Mouse (Mus musculus): ENCODE results near the gene Plekha6. TPM values are rescaled to one million over a fixed set of nuclear protein-coding genes. Genes with fewer than 3 reads are reported as not detected.

Gene Plekha6
- polyA plus RNA-seq, 1 experiment from 2014 or later, result 4.0 TPM

DNA sequence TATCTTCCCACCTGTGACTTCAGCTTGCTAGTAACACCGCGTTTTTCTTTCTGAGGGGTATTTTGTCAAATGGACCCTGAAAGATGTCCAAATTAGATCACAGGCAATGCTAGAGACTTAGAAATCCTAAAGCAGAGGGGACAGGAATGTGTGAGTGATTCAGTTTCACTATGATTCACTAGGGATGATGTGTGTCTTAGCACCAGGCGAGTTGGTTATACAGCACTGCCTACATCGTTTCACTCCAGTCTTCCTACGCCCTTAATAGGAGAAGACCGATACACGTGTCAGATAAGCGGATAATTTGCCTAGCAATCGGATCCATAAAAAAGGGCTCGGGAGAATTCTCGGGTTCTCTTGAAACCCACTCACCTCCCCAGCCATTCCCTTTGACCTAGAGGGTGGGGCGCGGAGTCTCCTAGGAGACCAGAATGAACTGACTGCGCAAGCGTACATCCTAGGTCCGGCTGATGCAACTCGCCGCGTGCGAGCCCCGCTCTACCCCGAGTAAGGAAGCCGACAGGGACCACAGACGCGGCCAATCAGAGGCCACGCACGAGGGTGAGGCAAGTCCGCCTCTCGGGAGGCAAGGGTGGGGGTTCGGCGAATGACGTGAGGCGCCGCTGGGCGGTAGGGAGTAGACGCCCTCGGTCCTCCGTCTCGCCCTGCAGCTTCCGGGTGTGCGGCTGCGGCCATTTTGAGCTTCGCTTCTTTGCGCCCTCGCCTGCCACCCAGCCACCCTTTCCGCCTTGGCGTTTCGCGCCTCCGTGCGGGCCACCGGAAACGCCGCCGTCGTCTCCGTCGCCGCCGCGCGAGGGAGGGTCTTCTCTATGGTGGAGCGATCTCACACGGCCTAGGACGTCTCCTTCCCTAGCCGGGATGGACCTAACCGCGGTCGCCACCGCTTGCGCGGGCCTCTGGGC, 33.1 kb upstream of the Plekha6 start, which contains the start of gene Ppp1r15b:
Gene Ppp1r15b, plus strand, starts transcription at position 506 of the 923 bp plus-strand sequence.
- peaks cover 2% of the 10 kb centered on the region; the same call in 1 of the 2 replicates for H3K36me3 ChIP-seq
- peak within 1 kb of the TSS; percentile 98 for H3K27ac ChIP-seq
- H3K4me1 ChIP-seq, result peaks cover 40% of the 10 kb centered on the region
- ATAC-seq (ENCODE audit: insufficient number of reproducible peaks, insufficient read depth, low FRiP score, low TSS enrichment, low read depth), result peak; percentile 99
- H3K4me2 ChIP-seq, result peak within 1 kb of the TSS; percentile 99
- peak within 1 kb of the TSS; percentile 98 for H3K9ac ChIP-seq
- no peaks in the 10 kb centered on the region for H3K9me3 ChIP-seq
- WGBS, result 1% methylated on average over 72 of the region's 72 CpGs
- peak within 1 kb of the TSS; percentile 98 for H3K4me3 ChIP-seq
- H3K27me3 ChIP-seq, result no peaks in the 10 kb centered on the region

DNA sequence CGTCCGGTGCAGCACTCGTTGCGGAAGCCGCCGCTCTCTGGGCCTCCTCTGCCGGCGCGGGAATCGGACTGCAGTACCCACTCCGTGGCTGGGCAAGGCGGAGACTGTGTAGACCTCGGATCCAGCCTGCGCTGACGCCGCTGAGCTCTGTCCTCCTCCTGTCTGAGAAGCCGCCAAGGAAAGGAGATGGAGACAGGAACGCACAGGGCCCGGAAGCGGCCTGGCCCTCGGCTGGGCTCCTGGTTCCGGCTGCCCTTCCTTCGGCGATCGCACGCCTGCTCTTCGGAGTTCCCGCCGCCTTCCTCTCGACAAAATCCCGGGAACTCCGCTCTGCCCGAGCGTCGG, 32.5 kb upstream of the Plekha6 start:
- peak overlapping the region; percentile 99 for H3K4me2 ChIP-seq
- 0% methylated on average over 35 of the region's 35 CpGs for WGBS
- H3K9me3 ChIP-seq, result no peaks in the 10 kb centered on the region
- H3K27me3 ChIP-seq, result no peaks in the 10 kb centered on the region
- H3K36me3 ChIP-seq, result peaks cover 6% of the 10 kb centered on the region
- H3K27ac ChIP-seq, result peak overlapping the region; percentile 98
- H3K4me3 ChIP-seq, result peak overlapping the region; percentile 98
- peaks cover 44% of the 10 kb centered on the region for H3K4me1 ChIP-seq
- ATAC-seq (ENCODE audit: insufficient number of reproducible peaks, insufficient read depth, low FRiP score, low TSS enrichment, low read depth), result no peak
- H3K9ac ChIP-seq, result peak overlapping the region; percentile 98

DNA sequence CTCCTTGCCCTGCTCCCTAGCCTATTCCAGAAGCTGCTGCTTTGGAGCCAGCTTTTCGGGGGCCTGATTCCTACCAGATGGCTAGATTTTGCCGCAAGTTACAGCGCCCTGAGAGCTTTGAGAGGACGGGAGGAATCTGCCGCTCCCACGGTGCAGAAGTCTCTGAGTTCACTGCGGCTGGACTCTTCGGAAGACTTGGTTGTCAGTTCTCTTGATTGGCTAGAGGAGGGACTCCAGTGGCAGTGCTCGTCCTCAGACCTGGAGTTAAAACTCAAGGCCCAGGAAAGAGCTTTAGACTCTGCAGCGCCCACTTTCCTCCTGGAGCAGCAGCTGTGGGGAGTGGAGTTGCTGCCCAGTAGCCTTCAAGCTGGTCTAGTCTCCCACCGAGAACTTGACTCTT, 32.1 kb upstream of the Plekha6 start:
- under 1% methylated on average over 11 of the region's 11 CpGs for WGBS
- H3K9ac ChIP-seq, result peak overlapping the region; percentile 98
- ATAC-seq (ENCODE audit: insufficient number of reproducible peaks, insufficient read depth, low FRiP score, low TSS enrichment, low read depth), result no peak
- H3K27me3 ChIP-seq, result no peaks in the 10 kb centered on the region
- peaks cover 44% of the 10 kb centered on the region for H3K4me1 ChIP-seq
- H3K4me3 ChIP-seq, result peak overlapping the region; percentile 98
- no peaks in the 10 kb centered on the region for H3K9me3 ChIP-seq
- peak overlapping the region; percentile 99 for H3K4me2 ChIP-seq
- peaks cover 10% of the 10 kb centered on the region for H3K36me3 ChIP-seq
- peak overlapping the region; percentile 98 for H3K27ac ChIP-seq

DNA sequence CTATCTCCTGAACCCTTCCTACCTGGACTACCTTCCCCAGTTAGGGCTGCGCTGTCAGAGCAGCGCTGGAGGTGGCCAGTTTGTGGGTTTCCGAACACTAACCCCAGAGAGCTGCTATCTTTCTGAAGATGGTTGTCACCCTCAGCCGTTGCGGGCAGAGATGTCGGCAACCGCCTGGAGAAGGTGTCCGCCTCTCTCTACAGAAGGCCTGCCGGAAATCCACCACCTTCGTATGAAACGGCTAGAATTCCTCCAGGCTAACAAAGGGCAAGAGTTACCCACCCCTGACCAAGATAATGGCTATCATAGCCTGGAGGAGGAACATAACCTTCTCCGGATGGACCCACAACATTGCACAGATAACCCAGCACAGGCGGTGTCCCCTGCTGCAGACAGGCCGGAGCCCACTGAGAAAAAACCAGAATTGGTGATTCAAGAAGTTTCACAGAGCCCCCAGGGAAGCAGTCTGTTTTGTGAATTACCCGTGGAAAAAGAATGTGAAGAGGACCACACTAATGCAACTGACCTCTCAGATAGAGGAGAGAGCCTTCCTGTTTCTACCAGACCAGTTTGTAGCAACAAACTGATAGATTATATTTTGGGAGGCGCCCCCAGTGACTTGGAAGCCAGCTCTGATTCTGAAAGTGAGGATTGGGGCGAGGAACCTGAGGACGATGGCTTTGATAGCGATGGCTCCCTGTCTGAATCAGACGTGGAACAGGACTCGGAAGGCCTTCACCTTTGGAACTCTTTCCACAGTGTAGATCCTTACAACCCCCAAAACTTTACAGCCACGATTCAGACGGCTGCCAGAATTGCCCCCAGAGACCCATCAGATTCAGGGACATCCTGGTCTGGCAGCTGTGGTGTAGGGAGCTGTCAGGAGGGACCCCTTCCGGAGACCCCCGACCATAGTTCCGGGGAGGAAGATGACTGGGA, 31.4 kb upstream of the Plekha6 start:
- no peak for ATAC-seq (ENCODE audit: insufficient number of reproducible peaks, insufficient read depth, low FRiP score, low TSS enrichment, low read depth)
- Histone ChIP-seq H3K4me1 (peaks cover 44% of the 10 kb centered on the region), H3K27ac (peak overlapping the region; percentile 98), H3K4me2 (peak overlapping the region; percentile 99), H3K9ac (peak overlapping the region; percentile 98), H3K4me3 (peak overlapping the region; percentile 98), H3K36me3 (peaks cover 18% of the 10 kb centered on the region), H3K9me3 (no peaks in the 10 kb centered on the region), H3K27me3 (no peaks in the 10 kb centered on the region)
- 9% methylated on average over 26 of the region's 26 CpGs for WGBS

DNA sequence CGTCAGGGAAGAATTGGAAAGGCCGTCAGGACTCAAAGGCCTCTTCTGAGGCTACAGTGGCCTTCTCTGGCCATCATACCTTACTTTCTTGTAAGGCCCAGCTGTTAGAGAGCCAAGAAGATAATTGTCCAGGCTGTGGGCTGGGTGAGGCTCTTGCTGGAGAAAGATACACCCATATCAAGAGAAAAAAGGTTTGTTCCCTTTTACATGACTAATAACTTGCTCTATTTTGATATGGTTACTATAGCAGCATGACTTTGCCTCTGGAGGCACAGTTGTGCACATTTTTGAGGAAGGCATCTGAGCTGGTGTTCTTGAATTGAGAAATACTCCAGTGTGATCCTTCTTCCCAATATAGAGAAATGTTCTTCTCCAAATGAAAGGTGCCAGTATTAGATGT, 30.6 kb upstream of the Plekha6 start:
- ATAC-seq (ENCODE audit: insufficient number of reproducible peaks, insufficient read depth, low FRiP score, low TSS enrichment, low read depth), result no peak
- Histone ChIP-seq H3K4me2 (peak overlapping the region; percentile 99), H3K9me3 (no peaks in the 10 kb centered on the region), H3K27me3 (no peaks in the 10 kb centered on the region), H3K4me1 (peaks cover 44% of the 10 kb centered on the region), H3K36me3 (peaks cover 25% of the 10 kb centered on the region), H3K9ac (peak overlapping the region; percentile 98), H3K4me3 (peak overlapping the region; percentile 98), H3K27ac (no peak overlapping the region)
- 4% methylated on average over 2 of the region's 2 CpGs for WGBS

DNA sequence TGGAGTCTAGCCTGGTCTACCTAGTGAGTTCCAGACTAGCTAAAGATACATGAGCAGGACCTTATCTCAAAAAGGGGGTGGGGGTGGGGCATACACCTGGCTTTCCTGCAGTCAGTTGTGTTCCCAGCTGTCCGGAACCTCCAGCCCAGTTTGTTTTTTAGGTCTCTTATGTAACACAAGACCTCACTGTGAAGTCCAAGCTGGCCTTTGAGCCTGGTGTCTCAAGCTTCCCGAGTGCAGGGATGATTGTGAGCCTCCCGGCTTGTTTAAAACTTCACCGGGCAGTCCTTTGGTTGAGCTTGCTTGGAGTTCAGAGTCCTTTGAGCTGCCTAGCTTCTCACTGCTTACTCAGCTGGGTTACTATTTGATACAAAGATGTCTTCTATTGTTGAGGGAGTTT, 29.9 kb upstream of the Plekha6 start:
- no peaks in the 10 kb centered on the region for H3K27me3 ChIP-seq
- WGBS, result 31% methylated on average over 4 of the region's 4 CpGs
- peak overlapping the region; percentile 98 for H3K9ac ChIP-seq
- H3K36me3 ChIP-seq, result peaks cover 32% of the 10 kb centered on the region
- H3K4me2 ChIP-seq, result peak overlapping the region; percentile 99
- no peaks in the 10 kb centered on the region for H3K9me3 ChIP-seq
- peaks cover 44% of the 10 kb centered on the region for H3K4me1 ChIP-seq
- no peak for ATAC-seq (ENCODE audit: insufficient number of reproducible peaks, insufficient read depth, low FRiP score, low TSS enrichment, low read depth)
- H3K27ac ChIP-seq, result no peak overlapping the region
- peak overlapping the region; percentile 98 for H3K4me3 ChIP-seq

DNA sequence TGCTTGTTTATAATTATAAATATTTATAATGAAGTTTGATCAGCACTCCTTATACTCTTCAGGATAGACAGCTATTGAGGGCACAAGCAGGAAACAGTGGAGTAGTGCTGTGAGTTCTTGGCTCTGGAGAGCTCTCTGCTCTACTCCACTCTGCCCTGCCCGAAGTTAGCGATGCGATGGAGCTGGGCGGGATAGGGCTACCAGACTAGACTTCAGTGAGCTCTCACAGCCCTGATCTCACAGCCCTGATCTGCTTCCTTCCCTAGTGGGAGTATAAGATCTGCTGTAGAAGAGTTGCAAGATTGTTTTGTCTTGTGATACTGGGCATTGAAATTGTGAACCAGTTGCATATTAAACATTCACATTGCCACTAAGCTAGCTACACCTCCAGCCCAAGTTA, 29.1 kb upstream of the Plekha6 start:
- Histone ChIP-seq H3K4me1 (peaks cover 37% of the 10 kb centered on the region), H3K36me3 (peaks cover 37% of the 10 kb centered on the region), H3K4me3 (peak overlapping the region; percentile 98), H3K4me2 (peak overlapping the region; percentile 99), H3K27ac (no peak overlapping the region), H3K27me3 (no peaks in the 10 kb centered on the region), H3K9me3 (no peaks in the 10 kb centered on the region), H3K9ac (peak overlapping the region; percentile 66)
- ATAC-seq (ENCODE audit: insufficient number of reproducible peaks, insufficient read depth, low FRiP score, low TSS enrichment, low read depth), result no peak
- 41% methylated on average over 4 of the region's 4 CpGs for WGBS

DNA sequence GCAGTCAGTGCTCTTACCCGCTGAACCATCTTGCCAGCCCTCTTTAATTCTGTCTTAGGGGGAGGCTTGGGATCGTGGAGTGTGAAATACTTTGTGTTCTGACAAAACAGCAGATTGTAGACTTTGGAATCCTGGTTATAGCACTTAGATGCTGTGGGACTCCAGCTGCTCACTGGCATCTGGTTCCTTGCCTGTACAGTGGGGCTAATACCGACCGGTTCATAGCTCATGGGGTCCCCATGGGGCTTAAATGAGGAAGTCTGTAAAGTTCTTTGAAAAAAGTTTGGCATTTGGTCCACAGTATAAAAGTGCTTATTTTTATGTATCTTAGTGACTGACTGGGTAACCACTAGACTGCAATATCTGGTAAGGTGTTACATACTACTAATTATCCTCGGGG, 28.2 kb upstream of the Plekha6 start:
- Histone ChIP-seq H3K9ac (0 out of 2 replicates have a peak overlapping the region, but pooled peaks have one; percentile 36), H3K27ac (no peak overlapping the region), H3K27me3 (no peaks in the 10 kb centered on the region), H3K36me3 (peaks cover 47% of the 10 kb centered on the region), H3K4me3 (peak overlapping the region; percentile 98), H3K4me1 (peaks cover 37% of the 10 kb centered on the region), H3K4me2 (peak overlapping the region; percentile 99), H3K9me3 (no peaks in the 10 kb centered on the region)
- 67% methylated on average over 5 of the region's 5 CpGs for WGBS
- ATAC-seq (ENCODE audit: insufficient number of reproducible peaks, insufficient read depth, low FRiP score, low TSS enrichment, low read depth), result no peak

DNA sequence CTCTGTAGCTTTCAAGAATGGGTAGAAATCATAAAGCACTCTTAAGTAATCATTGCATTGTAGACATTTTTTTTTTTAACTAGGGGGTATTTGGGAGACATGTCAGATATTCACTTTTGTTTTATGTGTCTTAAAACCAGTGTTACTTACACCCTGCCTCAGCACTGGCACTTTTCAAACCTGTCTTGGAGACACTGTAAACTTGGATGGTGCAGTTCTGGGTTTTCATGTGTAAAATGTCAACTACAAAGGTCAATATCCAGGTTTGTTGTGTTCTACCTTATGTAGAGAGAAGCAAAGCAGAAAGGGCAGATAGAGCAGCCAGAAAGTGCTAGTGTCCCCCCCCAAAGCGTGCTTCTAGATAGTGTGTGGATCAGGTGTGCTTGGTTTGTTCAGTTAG, 25.6 kb upstream of the Plekha6 start:
- Histone ChIP-seq H3K36me3 (peaks cover 61% of the 10 kb centered on the region), H3K27ac (no peak overlapping the region), H3K4me1 (peaks cover 26% of the 10 kb centered on the region), H3K4me2 (no peak overlapping the region), H3K9ac (no peak overlapping the region), H3K9me3 (no peaks in the 10 kb centered on the region), H3K4me3 (no peak overlapping the region), H3K27me3 (no peaks in the 10 kb centered on the region)
- ATAC-seq (ENCODE audit: insufficient number of reproducible peaks, insufficient read depth, low FRiP score, low TSS enrichment, low read depth), result no peak
- WGBS, result 89% methylated on average over 1 of the region's 1 CpGs

DNA sequence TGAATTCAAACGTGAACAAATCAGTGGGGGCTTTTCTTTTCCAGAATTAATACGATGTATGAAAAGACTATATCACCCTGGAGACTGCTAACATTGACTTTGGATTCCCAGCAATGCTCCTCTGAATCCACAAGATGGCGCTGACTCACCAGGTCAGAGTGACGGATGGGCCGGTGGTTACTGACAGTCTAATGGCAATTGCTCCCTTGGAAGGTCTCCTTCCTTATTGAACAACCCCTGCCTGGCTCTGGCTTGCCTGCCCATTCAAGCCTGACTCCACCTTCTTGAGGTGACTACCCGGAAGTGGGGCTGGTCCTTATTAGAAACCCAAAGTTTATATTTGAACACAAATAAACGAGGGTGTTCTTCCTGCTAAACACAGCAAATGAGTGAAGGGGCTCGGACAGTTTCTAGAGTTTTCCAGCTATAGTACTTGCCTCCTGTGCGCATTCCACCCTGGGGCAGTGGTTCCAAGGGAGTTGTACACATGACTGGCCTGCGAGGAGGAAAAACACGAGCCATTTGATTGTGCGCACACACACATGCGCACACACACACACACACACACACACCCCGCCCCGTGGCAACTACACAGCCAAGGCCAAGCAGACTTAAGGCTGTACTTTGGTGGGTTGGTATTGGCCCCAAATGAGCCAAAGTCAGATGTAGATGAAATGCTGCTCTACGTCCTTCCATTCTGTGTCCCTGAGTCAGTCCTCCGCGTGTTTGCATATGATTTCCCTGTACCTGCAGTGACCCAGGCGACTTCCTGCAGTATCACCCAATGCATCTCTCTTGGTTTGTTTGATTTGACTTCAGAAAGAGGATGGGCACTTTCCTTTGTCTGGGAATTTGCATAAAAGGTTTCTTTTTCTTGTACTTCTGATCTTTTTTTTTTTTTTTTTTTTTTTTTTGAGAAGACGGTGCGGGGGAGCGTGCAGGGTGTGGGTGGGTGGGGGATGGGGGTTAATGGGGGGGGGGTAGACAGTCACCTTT, 17.7 kb upstream of the Plekha6 start:
- no peak overlapping the region for H3K9ac ChIP-seq
- H3K9me3 ChIP-seq, result peaks cover 4% of the 10 kb centered on the region; the same call in 1 of the 2 replicates
- 58% methylated on average over 22 of the region's 22 CpGs for WGBS
- peaks cover 9% of the 10 kb centered on the region for H3K36me3 ChIP-seq
- H3K27ac ChIP-seq, result no peak overlapping the region
- no peak for ATAC-seq (ENCODE audit: insufficient number of reproducible peaks, insufficient read depth, low FRiP score, low TSS enrichment, low read depth)
- H3K4me1 ChIP-seq, result no peaks in the 10 kb centered on the region
- no peak overlapping the region for H3K4me2 ChIP-seq
- no peak overlapping the region for H3K4me3 ChIP-seq
- no peaks in the 10 kb centered on the region for H3K27me3 ChIP-seq
